Mouse (Mus musculus) small intestine, adult 2 months (tissue): ENCODE results near the gene Mxra8.
A peak's percentile ranks its signal among the peaks of the same experiment; 100 is the strongest.

Experiments
- CTCF ChIP-seq: fragments of 200-500 bp; IDR thresholded peaks from 2 replicates; pipeline ENCODE4 v1.5.1; 2012; ENCODE audit warnings: low read depth, mild to moderate bottlenecking, control low read depth, inconsistent platforms, low read length, moderate library complexity, mixed read lengths; ENCODE audit not compliant: insufficient replicate concordance, insufficient read length; ENCODE audit errors: extremely low read depth
- POLR2A ChIP-seq: fragments of 200-500 bp; IDR thresholded peaks from 2 replicates; pipeline ENCODE4 v1.6.1; 2012; ENCODE audit warnings: low read depth, mild to moderate bottlenecking, control low read depth, inconsistent platforms, low read length, moderate library complexity

GRCm38 (mm10) chr4:155841003-155841454 is 1.5 kb downstream of the Mxra8 start:
- TF ChIP-seq CTCF (peak; percentile 46; the same call in 1 of the 2 replicates), POLR2A (no peak; the same call in 1 of the 2 replicates)
